Mouse (Mus musculus): ENCODE measurements around the gene Car5b.

Car5b gene

DNA sequence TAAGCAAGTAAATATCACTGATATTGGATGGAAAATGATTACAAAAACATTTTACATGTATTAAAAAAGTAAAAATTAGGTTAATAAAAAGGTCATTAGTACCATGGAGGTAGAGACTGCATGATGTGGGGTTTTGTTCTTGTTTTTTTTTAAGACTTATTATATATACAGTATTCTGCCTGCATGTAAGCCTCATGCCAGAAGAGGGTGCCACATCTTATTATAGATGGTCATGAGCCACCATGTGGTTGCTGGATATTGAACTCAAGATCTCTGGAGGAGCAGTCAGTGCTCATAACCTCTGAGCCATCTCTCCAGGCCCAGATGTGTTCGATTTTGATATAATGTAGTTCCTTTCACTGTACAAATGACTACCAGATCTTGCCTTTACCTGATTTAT, 27.9 kb downstream of the Car5b start:
- H3K27me3 ChIP-seq (ENCODE audit: insufficient read depth, low read length): no peaks in the 10 kb centered on the region
- no peaks in the 10 kb centered on the region for H3K36me3 ChIP-seq (ENCODE audit: insufficient read depth, low read length)
- H3K4me3 ChIP-seq (replicated peaks; ENCODE audit: low read length): no peak overlapping the region
- H3K4me1 ChIP-seq (replicated peaks; ENCODE audit: low read depth, low read length): no peaks in the 10 kb centered on the region
- H3K9me3 ChIP-seq (ENCODE audit: low read length): no peaks in the 10 kb centered on the region
- TF ChIP-seq CTCF (conservative IDR thresholded peaks at IDR 0.05; ENCODE audit: low read length) (no peak), NANOG (IDR thresholded peaks at IDR 0.05; ENCODE audit: borderline replicate concordance, low read length) (no peak), POU5F1 (IDR thresholded peaks at IDR 0.05; ENCODE audit: borderline replicate concordance, low read length) (no peak)

DNA sequence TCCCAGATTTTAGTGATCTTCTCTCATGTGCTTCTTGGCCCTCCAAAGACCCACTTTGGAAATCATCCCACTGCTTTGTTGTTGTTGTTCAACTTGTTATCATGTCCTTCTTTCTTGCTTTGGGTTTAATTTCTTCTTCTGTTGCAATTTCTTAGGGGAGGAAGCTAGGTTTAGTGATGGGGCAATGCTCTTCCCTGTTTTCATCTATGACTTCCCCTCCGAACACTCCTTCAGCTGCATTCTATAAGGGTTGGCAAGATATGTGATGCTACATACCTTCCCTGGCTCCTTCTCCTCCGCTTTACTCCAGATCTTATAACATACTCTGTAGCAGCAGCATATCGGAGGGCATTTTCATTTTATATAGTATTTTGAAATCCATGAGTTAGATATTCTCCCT, 31.0 kb downstream of the Car5b start:
- Histone ChIP-seq H3K4me3 (replicated peaks; ENCODE audit: low read length) (no peak overlapping the region), H3K36me3 (ENCODE audit: insufficient read depth, low read length) (no peaks in the 10 kb centered on the region), H3K9me3 (ENCODE audit: low read length) (no peaks in the 10 kb centered on the region), H3K27me3 (ENCODE audit: insufficient read depth, low read length) (no peaks in the 10 kb centered on the region), H3K4me1 (replicated peaks; ENCODE audit: low read depth, low read length) (no peaks in the 10 kb centered on the region)
- TF ChIP-seq POU5F1 (IDR thresholded peaks at IDR 0.05; ENCODE audit: borderline replicate concordance, low read length): no peak
- no peak for TF ChIP-seq NANOG (IDR thresholded peaks at IDR 0.05; ENCODE audit: borderline replicate concordance, low read length)
- no peak for TF ChIP-seq CTCF (conservative IDR thresholded peaks at IDR 0.05; ENCODE audit: low read length)

DNA sequence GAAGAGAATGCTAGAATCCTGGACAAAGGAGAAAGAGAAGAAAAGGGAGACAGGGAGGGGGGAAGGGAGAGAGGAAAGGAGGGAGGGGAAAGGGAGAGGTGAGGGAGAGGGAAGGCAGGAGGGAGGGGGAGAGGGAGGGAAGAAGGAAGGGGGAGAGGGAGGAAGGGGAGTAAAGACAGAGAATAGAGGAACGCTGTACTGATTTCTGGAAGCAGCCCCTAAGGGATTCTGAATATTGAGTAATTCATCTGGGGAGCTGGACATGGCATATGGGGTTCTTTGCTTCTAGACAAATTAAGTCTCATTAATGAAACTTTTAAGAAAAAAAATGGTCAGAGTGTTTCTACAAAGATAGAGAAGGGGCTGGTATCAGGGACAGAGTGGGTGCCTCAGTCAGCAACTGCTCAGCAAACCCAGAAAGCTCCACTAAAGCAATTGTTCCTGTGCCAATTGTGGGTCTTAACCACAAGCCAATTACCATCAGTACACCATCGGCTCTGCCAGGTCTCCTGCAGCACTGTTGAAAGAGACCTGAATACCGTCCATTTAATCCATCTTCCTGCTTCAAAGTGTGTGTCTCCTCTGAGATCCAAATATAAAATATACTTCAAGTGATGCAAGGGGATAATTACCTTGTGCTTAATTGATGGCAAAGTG, 40.0 kb downstream of the Car5b start:
- Histone ChIP-seq H3K9me3 (ENCODE audit: low read length) (no peaks in the 10 kb centered on the region), H3K4me1 (replicated peaks; ENCODE audit: low read depth, low read length) (no peaks in the 10 kb centered on the region), H3K4me3 (replicated peaks; ENCODE audit: low read length) (no peak overlapping the region), H3K36me3 (ENCODE audit: insufficient read depth, low read length) (no peaks in the 10 kb centered on the region), H3K27me3 (ENCODE audit: insufficient read depth, low read length) (no peaks in the 10 kb centered on the region)
- TF ChIP-seq CTCF (conservative IDR thresholded peaks at IDR 0.05; ENCODE audit: low read length) (no peak), POU5F1 (IDR thresholded peaks at IDR 0.05; ENCODE audit: borderline replicate concordance, low read length) (no peak), NANOG (IDR thresholded peaks at IDR 0.05; ENCODE audit: borderline replicate concordance, low read length) (no peak)

DNA sequence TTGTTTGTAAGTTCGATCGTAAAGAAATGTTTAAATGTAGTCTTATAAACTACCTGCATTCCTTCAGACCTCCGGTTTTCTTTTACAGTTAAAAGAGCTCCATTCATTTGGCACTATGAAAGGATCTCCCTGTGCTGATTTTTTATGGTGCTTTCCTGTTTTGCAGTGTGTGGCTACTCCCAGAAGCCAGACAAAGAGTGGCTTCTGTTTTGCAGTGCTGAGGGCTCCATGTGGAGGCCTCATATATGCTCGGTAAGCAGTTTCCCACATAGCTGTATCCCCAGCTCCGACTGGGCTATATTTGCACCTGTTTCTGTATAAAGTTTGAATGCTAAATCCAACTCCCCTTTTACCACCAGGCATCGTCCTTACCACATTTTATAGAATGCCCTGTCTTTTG, 45.7 kb downstream of the Car5b start:
- TF ChIP-seq NANOG (IDR thresholded peaks at IDR 0.05; ENCODE audit: borderline replicate concordance, low read length) (no peak), CTCF (conservative IDR thresholded peaks at IDR 0.05; ENCODE audit: low read length) (no peak), POU5F1 (IDR thresholded peaks at IDR 0.05; ENCODE audit: borderline replicate concordance, low read length) (no peak)
- H3K9me3 ChIP-seq (ENCODE audit: low read length): no peaks in the 10 kb centered on the region

GRCm38 (mm10) chrX:163981500-163981899, 46.3 kb downstream of the Car5b start:
- H3K36me3 ChIP-seq (ENCODE audit: insufficient read depth, low read length): no peaks in the 10 kb centered on the region
- H3K4me3 ChIP-seq (replicated peaks; ENCODE audit: low read length): no peak overlapping the region

More for the DNA sequence above, 45.7 kb downstream of the Car5b start:
- no peak overlapping the region for H3K4me3 ChIP-seq (replicated peaks; ENCODE audit: low read length)
- H3K27me3 ChIP-seq (ENCODE audit: insufficient read depth, low read length): no peaks in the 10 kb centered on the region
- no peaks in the 10 kb centered on the region for H3K4me1 ChIP-seq (replicated peaks; ENCODE audit: low read depth, low read length)
- no peaks in the 10 kb centered on the region for H3K36me3 ChIP-seq (ENCODE audit: insufficient read depth, low read length)

GRCm38 (mm10) chrX:163981092-163981491, 46.7 kb downstream of the Car5b start:
- H3K4me1 ChIP-seq (replicated peaks; ENCODE audit: low read depth, low read length): no peaks in the 10 kb centered on the region
- no peak overlapping the region for H3K4me3 ChIP-seq (replicated peaks; ENCODE audit: low read length)
- no peaks in the 10 kb centered on the region for H3K36me3 ChIP-seq (ENCODE audit: insufficient read depth, low read length)
- no peak for TF ChIP-seq NANOG (IDR thresholded peaks at IDR 0.05; ENCODE audit: borderline replicate concordance, low read length)
- TF ChIP-seq CTCF (conservative IDR thresholded peaks at IDR 0.05; ENCODE audit: low read length): no peak
- no peak for TF ChIP-seq POU5F1 (IDR thresholded peaks at IDR 0.05; ENCODE audit: borderline replicate concordance, low read length)
- no peaks in the 10 kb centered on the region for H3K9me3 ChIP-seq (ENCODE audit: low read length)
- H3K27me3 ChIP-seq (ENCODE audit: insufficient read depth, low read length): no peaks in the 10 kb centered on the region

More at GRCm38 (mm10) chrX:163981500-163981899, 46.3 kb downstream of the Car5b start:
- no peaks in the 10 kb centered on the region for H3K27me3 ChIP-seq (ENCODE audit: insufficient read depth, low read length)
- no peaks in the 10 kb centered on the region for H3K4me1 ChIP-seq (replicated peaks; ENCODE audit: low read depth, low read length)
- no peaks in the 10 kb centered on the region for H3K9me3 ChIP-seq (ENCODE audit: low read length)
- TF ChIP-seq CTCF (conservative IDR thresholded peaks at IDR 0.05; ENCODE audit: low read length) (peak; percentile 28), NANOG (IDR thresholded peaks at IDR 0.05; ENCODE audit: borderline replicate concordance, low read length) (no peak)

DNA sequence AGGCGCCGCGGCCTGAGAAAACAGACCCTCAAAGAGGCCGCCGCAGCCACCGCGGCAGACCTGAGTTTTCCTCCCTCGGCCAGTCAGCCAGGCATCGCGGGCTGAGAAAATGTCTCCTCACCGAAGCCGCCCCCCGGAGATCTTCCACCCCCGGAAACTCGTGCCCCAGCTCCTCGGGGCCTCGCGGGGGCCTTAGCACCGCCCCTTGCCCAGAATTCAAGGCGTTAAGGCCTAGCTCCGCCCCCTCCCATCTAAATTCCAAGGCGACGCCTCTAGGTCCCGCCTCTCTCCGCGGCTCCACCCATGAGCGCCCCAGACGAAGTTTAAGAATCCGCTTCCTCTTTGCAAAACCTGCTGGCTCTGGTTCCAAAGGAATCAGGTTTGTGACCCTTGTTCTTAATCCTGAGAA, 69.3 kb downstream of the Car5b start, which contains the start of gene Zrsr2:
TSS of gene Zrsr2 (minus strand) at position 195 of the 409 bp plus-strand sequence.
- TF ChIP-seq POU5F1 (IDR thresholded peaks at IDR 0.05; ENCODE audit: borderline replicate concordance, low read length) (no peak), CTCF (conservative IDR thresholded peaks at IDR 0.05; ENCODE audit: low read length) (no peak), NANOG (IDR thresholded peaks at IDR 0.05; ENCODE audit: borderline replicate concordance, low read length) (no peak)
- H3K4me3 ChIP-seq (replicated peaks; ENCODE audit: low read length): peak within 1 kb of the TSS; percentile 86
- peaks cover 33% of the 10 kb centered on the region for H3K36me3 ChIP-seq (ENCODE audit: insufficient read depth, low read length)
- no peaks in the 10 kb centered on the region for H3K9me3 ChIP-seq (ENCODE audit: low read length)
- peaks cover 14% of the 10 kb centered on the region for H3K4me1 ChIP-seq (replicated peaks; ENCODE audit: low read depth, low read length)
- no peaks in the 10 kb centered on the region for H3K27me3 ChIP-seq (ENCODE audit: insufficient read depth, low read length)

GRCm38 (mm10) chrX:163957803-163958466, 69.9 kb downstream of the Car5b start:
- Histone ChIP-seq H3K27me3 (ENCODE audit: insufficient read depth, low read length) (no peaks in the 10 kb centered on the region), H3K9me3 (ENCODE audit: low read length) (no peaks in the 10 kb centered on the region), H3K4me1 (replicated peaks; ENCODE audit: low read depth, low read length) (peaks cover 14% of the 10 kb centered on the region), H3K36me3 (ENCODE audit: insufficient read depth, low read length) (peaks cover 38% of the 10 kb centered on the region), H3K4me3 (replicated peaks; ENCODE audit: low read length) (peak overlapping the region; percentile 86)
- TF ChIP-seq POU5F1 (IDR thresholded peaks at IDR 0.05; ENCODE audit: borderline replicate concordance, low read length) (no peak), NANOG (IDR thresholded peaks at IDR 0.05; ENCODE audit: borderline replicate concordance, low read length) (no peak), CTCF (conservative IDR thresholded peaks at IDR 0.05; ENCODE audit: low read length) (no peak)
